Mouse (Mus musculus): ENCODE results near the gene Tll1. TPM values are rescaled to one million over a fixed set of nuclear protein-coding genes. Genes with fewer than 3 reads are reported as not detected.

Gene Tll1
- total and polyA plus RNA-seq, 3 experiments, result 0.29 to 1.2 (median 0.66) TPM

GRCm38 (mm10) chr8:64198326-64198725 lies 7.7 kb downstream of the Tll1 start:
- WGBS, result 86% methylated on average over 2 of the region's 2 CpGs

GRCm38 (mm10) chr8:64193421-64193820 lies 12.7 kb downstream of the Tll1 start:
- no peaks in the 10 kb centered on the region for H3K27me3 ChIP-seq (ENCODE audit: control insufficient read depth, insufficient read depth, low read length)
- H3K4me3 ChIP-seq, result no peak overlapping the region
- H3K79me2 ChIP-seq (replicated peaks; ENCODE audit: control insufficient read depth, insufficient read depth, low read length), result no peaks in the 10 kb centered on the region
- no peak for TF ChIP-seq POLR2A (IDR thresholded peaks at IDR 0.05; ENCODE audit: insufficient read depth, low read depth, low read length)
- no peak for TF ChIP-seq CTCF (IDR thresholded peaks at IDR 0.05)
- intact Hi-C loops (cut with DNase I), result no loop called here
- 57% methylated on average over 2 of the region's 2 CpGs for WGBS
- no peak overlapping the region for H3K9ac ChIP-seq (ENCODE audit: low read depth, low read length)
- no peaks in the 10 kb centered on the region for H3K36me3 ChIP-seq (ENCODE audit: control insufficient read depth, insufficient read depth, low read length)
- H3K27ac ChIP-seq, result no peak overlapping the region
- H3K4me1 ChIP-seq (ENCODE audit: control insufficient read depth, insufficient read depth, low read length), result peaks cover 1% of the 10 kb centered on the region
- no peak for DNase-seq

More at GRCm38 (mm10) chr8:64198326-64198725, 7.7 kb downstream of the Tll1 start:
- TF ChIP-seq CTCF (IDR thresholded peaks at IDR 0.05) (no peak), POLR2A (IDR thresholded peaks at IDR 0.05; ENCODE audit: insufficient read depth, low read depth, low read length) (no peak), EP300 (IDR thresholded peaks at IDR 0.05; ENCODE audit: insufficient read depth, low read depth, low read length) (no peak)
- Histone ChIP-seq H3K4me1 (ENCODE audit: control insufficient read depth, insufficient read depth, low read length) (no peaks in the 10 kb centered on the region), H3K27me3 (ENCODE audit: control insufficient read depth, insufficient read depth, low read length) (no peaks in the 10 kb centered on the region), H3K79me2 (replicated peaks; ENCODE audit: control insufficient read depth, insufficient read depth, low read length) (no peaks in the 10 kb centered on the region), H3K27ac (no peak overlapping the region), H3K36me3 (ENCODE audit: control insufficient read depth, insufficient read depth, low read length) (no peaks in the 10 kb centered on the region), H3K4me3 (no peak overlapping the region), H3K9ac (ENCODE audit: low read depth, low read length) (no peak overlapping the region)
- no peak for DNase-seq
- intact Hi-C loops (cut with DNase I), result no loop called here

GRCm38 (mm10) chr8:64187881-64188280 lies 18.2 kb downstream of the Tll1 start:
- Histone ChIP-seq H3K27ac (no peak overlapping the region), H3K79me2 (replicated peaks; ENCODE audit: control insufficient read depth, insufficient read depth, low read length) (no peaks in the 10 kb centered on the region), H3K4me3 (no peak overlapping the region), H3K36me3 (ENCODE audit: control insufficient read depth, insufficient read depth, low read length) (no peaks in the 10 kb centered on the region), H3K27me3 (ENCODE audit: control insufficient read depth, insufficient read depth, low read length) (no peaks in the 10 kb centered on the region), H3K4me1 (ENCODE audit: control insufficient read depth, insufficient read depth, low read length) (peaks cover 1% of the 10 kb centered on the region), H3K9ac (ENCODE audit: low read depth, low read length) (no peak overlapping the region)
- TF ChIP-seq CTCF (IDR thresholded peaks at IDR 0.05) (no peak), EP300 (IDR thresholded peaks at IDR 0.05; ENCODE audit: insufficient read depth, low read depth, low read length) (no peak), POLR2A (IDR thresholded peaks at IDR 0.05; ENCODE audit: insufficient read depth, low read depth, low read length) (no peak)
- no peak for DNase-seq
- intact Hi-C loops (cut with DNase I), result no loop called here
- 90% methylated on average over 2 of the region's 2 CpGs for WGBS

GRCm38 (mm10) chr8:64176931-64177330 lies 29.1 kb downstream of the Tll1 start:
- TF ChIP-seq POLR2A (IDR thresholded peaks at IDR 0.05; ENCODE audit: insufficient read depth, low read depth, low read length), result no peak
- no peak for TF ChIP-seq EP300 (IDR thresholded peaks at IDR 0.05; ENCODE audit: insufficient read depth, low read depth, low read length)
- no peak for TF ChIP-seq CTCF (IDR thresholded peaks at IDR 0.05)
- Histone ChIP-seq H3K9ac (ENCODE audit: low read depth, low read length) (no peak overlapping the region), H3K36me3 (ENCODE audit: control insufficient read depth, insufficient read depth, low read length) (no peaks in the 10 kb centered on the region), H3K4me1 (ENCODE audit: control insufficient read depth, insufficient read depth, low read length) (no peaks in the 10 kb centered on the region), H3K27ac (no peak overlapping the region), H3K79me2 (replicated peaks; ENCODE audit: control insufficient read depth, insufficient read depth, low read length) (no peaks in the 10 kb centered on the region), H3K4me3 (no peak overlapping the region), H3K27me3 (ENCODE audit: control insufficient read depth, insufficient read depth, low read length) (no peaks in the 10 kb centered on the region)
- no peak for DNase-seq
- WGBS, result 87% methylated on average over 2 of the region's 2 CpGs
- intact Hi-C loops (cut with DNase I), result no loop called here

- Histone ChIP-seq H3K27me3 (ENCODE audit: control insufficient read depth, insufficient read depth, low read length) (no peaks in the 10 kb centered on the region), H3K4me1 (ENCODE audit: control insufficient read depth, insufficient read depth, low read length) (no peaks in the 10 kb centered on the region)
- WGBS, result 70% methylated on average over 3 of the region's 3 CpGs
Observed at GRCm38 (mm10) chr8:64174916-64175315, 31.2 kb downstream of the Tll1 start.

GRCm38 (mm10) chr8:64173759-64174158 lies 32.3 kb downstream of the Tll1 start:
- Histone ChIP-seq H3K9ac (ENCODE audit: low read depth, low read length) (no peak overlapping the region), H3K79me2 (replicated peaks; ENCODE audit: control insufficient read depth, insufficient read depth, low read length) (no peaks in the 10 kb centered on the region), H3K27ac (no peak overlapping the region), H3K36me3 (ENCODE audit: control insufficient read depth, insufficient read depth, low read length) (no peaks in the 10 kb centered on the region), H3K27me3 (ENCODE audit: control insufficient read depth, insufficient read depth, low read length) (no peaks in the 10 kb centered on the region), H3K4me3 (no peak overlapping the region), H3K4me1 (ENCODE audit: control insufficient read depth, insufficient read depth, low read length) (no peaks in the 10 kb centered on the region)
- intact Hi-C loops (cut with DNase I), result no loop called here
- no peak for DNase-seq
- TF ChIP-seq EP300 (IDR thresholded peaks at IDR 0.05; ENCODE audit: insufficient read depth, low read depth, low read length) (no peak), CTCF (IDR thresholded peaks at IDR 0.05) (no peak), POLR2A (IDR thresholded peaks at IDR 0.05; ENCODE audit: insufficient read depth, low read depth, low read length) (no peak)
- 61% methylated on average over 2 of the region's 2 CpGs for WGBS

More at GRCm38 (mm10) chr8:64174916-64175315, 31.2 kb downstream of the Tll1 start:
- intact Hi-C loops (cut with DNase I), result no loop called here
- Histone ChIP-seq H3K4me3 (no peak overlapping the region), H3K79me2 (replicated peaks; ENCODE audit: control insufficient read depth, insufficient read depth, low read length) (no peaks in the 10 kb centered on the region), H3K27ac (no peak overlapping the region), H3K9ac (ENCODE audit: low read depth, low read length) (no peak overlapping the region), H3K36me3 (ENCODE audit: control insufficient read depth, insufficient read depth, low read length) (no peaks in the 10 kb centered on the region)
- DNase-seq, result no peak
- TF ChIP-seq POLR2A (IDR thresholded peaks at IDR 0.05; ENCODE audit: insufficient read depth, low read depth, low read length) (no peak), EP300 (IDR thresholded peaks at IDR 0.05; ENCODE audit: insufficient read depth, low read depth, low read length) (no peak), CTCF (IDR thresholded peaks at IDR 0.05) (no peak)
